Mouse (Mus musculus): Measurements from ENCODE around the gene Reps1. TPM values are rescaled to one million over a fixed set of nuclear protein-coding genes. Genes with fewer than 3 reads are reported as not detected.

Gene Reps1
- polyA plus RNA-seq (2011; ENCODE audit: insufficient read depth, insufficient read length, low read depth, missing spikeins) = 78.1 and 85.1 TPM in 2 replicates

- H3K27ac ChIP-seq (ENCODE audit: insufficient read depth, low read length) = no peak within 1 kb of the TSS
- peak within 1 kb of the TSS; percentile 79 for H3K4me3 ChIP-seq (ENCODE audit: low read depth, low read length)
- H3K9me3 ChIP-seq (replicated peaks; ENCODE audit: control insufficient read depth, insufficient read depth, low read length, poor library complexity, severe bottlenecking) = no peaks in the 10 kb centered on the region
- peak within 1 kb of the TSS; percentile 92 for H3K9ac ChIP-seq (ENCODE audit: low read depth, poor library complexity, severe bottlenecking)
- TF ChIP-seq EP300 (IDR thresholded peaks at IDR 0.05; ENCODE audit: insufficient read depth, low read depth, low read length) (no peak), CTCF (IDR thresholded peaks at IDR 0.05; ENCODE audit: low read depth, low read length) (no peak), POLR2A (IDR thresholded peaks at IDR 0.05; ENCODE audit: insufficient read depth, low read length) (no peak)
- no peaks in the 10 kb centered on the region for H3K27me3 ChIP-seq (ENCODE audit: control insufficient read depth, insufficient read depth, low read length, poor library complexity, severe bottlenecking)
- no peaks in the 10 kb centered on the region for H3K4me1 ChIP-seq (ENCODE audit: control insufficient read depth, insufficient read depth, low read length)
- H3K36me3 ChIP-seq (ENCODE audit: control insufficient read depth, insufficient read depth, low read length, poor library complexity, severe bottlenecking) = no peaks in the 10 kb centered on the region
These were observed at the start of gene Reps1 for GRCm38 (mm10) chr10:18055696-18056390. Gene Reps1, plus strand, starts transcription at chr10:18055861.

- H3K27ac ChIP-seq (ENCODE audit: insufficient read depth, low read length) = no peak overlapping the region
- H3K27me3 ChIP-seq (ENCODE audit: control insufficient read depth, insufficient read depth, low read length, poor library complexity, severe bottlenecking) = no peaks in the 10 kb centered on the region
- no peak overlapping the region for H3K4me3 ChIP-seq (ENCODE audit: low read depth, low read length)
- no peak overlapping the region for H3K9ac ChIP-seq (ENCODE audit: low read depth, poor library complexity, severe bottlenecking)
- no peak for TF ChIP-seq CTCF (IDR thresholded peaks at IDR 0.05; ENCODE audit: low read depth, low read length)
- TF ChIP-seq EP300 (IDR thresholded peaks at IDR 0.05; ENCODE audit: insufficient read depth, low read depth, low read length) = no peak
- TF ChIP-seq POLR2A (IDR thresholded peaks at IDR 0.05; ENCODE audit: insufficient read depth, low read length) = no peak
- H3K36me3 ChIP-seq (ENCODE audit: control insufficient read depth, insufficient read depth, low read length, poor library complexity, severe bottlenecking) = no peaks in the 10 kb centered on the region
- H3K9me3 ChIP-seq (replicated peaks; ENCODE audit: control insufficient read depth, insufficient read depth, low read length, poor library complexity, severe bottlenecking) = no peaks in the 10 kb centered on the region
- H3K4me1 ChIP-seq (ENCODE audit: control insufficient read depth, insufficient read depth, low read length) = peaks cover 2% of the 10 kb centered on the region
These were observed 48.9 kb upstream of the Reps1 start for GRCm38 (mm10) chr10:18006756-18007155.

- H3K27ac ChIP-seq (ENCODE audit: insufficient read depth, low read length) = no peak overlapping the region
- H3K36me3 ChIP-seq (ENCODE audit: control insufficient read depth, insufficient read depth, low read length, poor library complexity, severe bottlenecking) = no peaks in the 10 kb centered on the region
- TF ChIP-seq POLR2A (IDR thresholded peaks at IDR 0.05; ENCODE audit: insufficient read depth, low read length) (no peak), EP300 (IDR thresholded peaks at IDR 0.05; ENCODE audit: insufficient read depth, low read depth, low read length) (no peak), CTCF (IDR thresholded peaks at IDR 0.05; ENCODE audit: low read depth, low read length) (no peak)
- no peaks in the 10 kb centered on the region for H3K27me3 ChIP-seq (ENCODE audit: control insufficient read depth, insufficient read depth, low read length, poor library complexity, severe bottlenecking)
- H3K4me3 ChIP-seq (ENCODE audit: low read depth, low read length) = no peak overlapping the region
- no peaks in the 10 kb centered on the region for H3K9me3 ChIP-seq (replicated peaks; ENCODE audit: control insufficient read depth, insufficient read depth, low read length, poor library complexity, severe bottlenecking)
- H3K4me1 ChIP-seq (ENCODE audit: control insufficient read depth, insufficient read depth, low read length) = peaks cover 2% of the 10 kb centered on the region
- H3K9ac ChIP-seq (ENCODE audit: low read depth, poor library complexity, severe bottlenecking) = no peak overlapping the region
These were observed 48.4 kb upstream of the Reps1 start for GRCm38 (mm10) chr10:18007243-18007642.

GRCm38 (mm10) chr10:18008118-18008517 lies 47.5 kb upstream of the Reps1 start:
- peaks cover 2% of the 10 kb centered on the region for H3K4me1 ChIP-seq (ENCODE audit: control insufficient read depth, insufficient read depth, low read length)
- TF ChIP-seq EP300 (IDR thresholded peaks at IDR 0.05; ENCODE audit: insufficient read depth, low read depth, low read length) (no peak), CTCF (IDR thresholded peaks at IDR 0.05; ENCODE audit: low read depth, low read length) (no peak), POLR2A (IDR thresholded peaks at IDR 0.05; ENCODE audit: insufficient read depth, low read length) (no peak)
- H3K36me3 ChIP-seq (ENCODE audit: control insufficient read depth, insufficient read depth, low read length, poor library complexity, severe bottlenecking) = no peaks in the 10 kb centered on the region
- H3K4me3 ChIP-seq (ENCODE audit: low read depth, low read length) = no peak overlapping the region
- H3K9ac ChIP-seq (ENCODE audit: low read depth, poor library complexity, severe bottlenecking) = no peak overlapping the region
- no peak overlapping the region for H3K27ac ChIP-seq (ENCODE audit: insufficient read depth, low read length)
- H3K27me3 ChIP-seq (ENCODE audit: control insufficient read depth, insufficient read depth, low read length, poor library complexity, severe bottlenecking) = no peaks in the 10 kb centered on the region
- H3K9me3 ChIP-seq (replicated peaks; ENCODE audit: control insufficient read depth, insufficient read depth, low read length, poor library complexity, severe bottlenecking) = no peaks in the 10 kb centered on the region

- Histone ChIP-seq H3K36me3 (ENCODE audit: control insufficient read depth, insufficient read depth, low read length, poor library complexity, severe bottlenecking) (no peaks in the 10 kb centered on the region), H3K9me3 (replicated peaks; ENCODE audit: control insufficient read depth, insufficient read depth, low read length, poor library complexity, severe bottlenecking) (no peaks in the 10 kb centered on the region), H3K27ac (ENCODE audit: insufficient read depth, low read length) (no peak overlapping the region), H3K27me3 (ENCODE audit: control insufficient read depth, insufficient read depth, low read length, poor library complexity, severe bottlenecking) (no peaks in the 10 kb centered on the region), H3K9ac (ENCODE audit: low read depth, poor library complexity, severe bottlenecking) (no peak overlapping the region), H3K4me3 (ENCODE audit: low read depth, low read length) (no peak overlapping the region), H3K4me1 (ENCODE audit: control insufficient read depth, insufficient read depth, low read length) (no peaks in the 10 kb centered on the region)
- TF ChIP-seq EP300 (IDR thresholded peaks at IDR 0.05; ENCODE audit: insufficient read depth, low read depth, low read length) = no peak
- TF ChIP-seq CTCF (IDR thresholded peaks at IDR 0.05; ENCODE audit: low read depth, low read length) = no peak
- TF ChIP-seq POLR2A (IDR thresholded peaks at IDR 0.05; ENCODE audit: insufficient read depth, low read length) = no peak
These were observed 45.9 kb upstream of the Reps1 start for GRCm38 (mm10) chr10:18009744-18010143.

- H3K9ac ChIP-seq (ENCODE audit: low read depth, poor library complexity, severe bottlenecking) = no peak overlapping the region
- H3K4me1 ChIP-seq (ENCODE audit: control insufficient read depth, insufficient read depth, low read length) = no peaks in the 10 kb centered on the region
- H3K4me3 ChIP-seq (ENCODE audit: low read depth, low read length) = no peak overlapping the region
- no peaks in the 10 kb centered on the region for H3K36me3 ChIP-seq (ENCODE audit: control insufficient read depth, insufficient read depth, low read length, poor library complexity, severe bottlenecking)
- TF ChIP-seq EP300 (IDR thresholded peaks at IDR 0.05; ENCODE audit: insufficient read depth, low read depth, low read length) (no peak), CTCF (IDR thresholded peaks at IDR 0.05; ENCODE audit: low read depth, low read length) (no peak), POLR2A (IDR thresholded peaks at IDR 0.05; ENCODE audit: insufficient read depth, low read length) (no peak)
- no peak overlapping the region for H3K27ac ChIP-seq (ENCODE audit: insufficient read depth, low read length)
- no peaks in the 10 kb centered on the region for H3K9me3 ChIP-seq (replicated peaks; ENCODE audit: control insufficient read depth, insufficient read depth, low read length, poor library complexity, severe bottlenecking)
- no peaks in the 10 kb centered on the region for H3K27me3 ChIP-seq (ENCODE audit: control insufficient read depth, insufficient read depth, low read length, poor library complexity, severe bottlenecking)
These were observed 43.9 kb upstream of the Reps1 start for GRCm38 (mm10) chr10:18011761-18012160.

All from ES-Bruce4 (cell line).